Mouse (Mus musculus): ENCODE results near the gene Prim1. TPM values are rescaled to one million over a fixed set of nuclear protein-coding genes. Genes with fewer than 3 reads are reported as not detected.
A peak's percentile ranks its signal among the peaks of the same experiment; 100 is the strongest.
"Not testable (repeated sequence)": the region's sequence is repeated elsewhere in the genome, so short reads cannot be mapped to it uniquely, and the experiment has no call there.

Prim1 gene
- polyA plus RNA-seq, 1 experiment, result 78.2 TPM

DNA sequence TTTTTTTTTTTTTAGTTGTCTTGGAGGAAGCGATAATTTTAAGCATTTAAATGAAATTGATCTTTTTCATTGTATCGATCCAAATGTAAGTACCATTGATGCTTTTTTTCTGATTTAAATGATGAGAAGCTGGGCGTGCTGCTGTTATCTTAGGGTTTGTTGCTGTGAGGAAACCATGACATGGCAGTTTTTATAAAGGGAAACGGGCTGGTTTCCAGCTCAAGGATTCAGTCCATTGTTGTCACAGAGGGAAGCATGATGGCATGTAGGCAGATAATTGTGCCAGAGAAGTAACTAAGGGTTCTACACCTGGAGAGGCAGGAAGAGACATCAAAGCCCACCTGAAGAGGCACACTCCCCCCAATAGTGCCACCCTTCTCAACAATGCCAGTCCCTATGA lies 54.2 kb downstream of the Prim1 start:
- H3K9ac ChIP-seq (ENCODE audit: low read depth, poor library complexity, severe bottlenecking), result no peak overlapping the region
- peaks cover 67% of the 10 kb centered on the region for H3K36me3 ChIP-seq (ENCODE audit: control insufficient read depth, insufficient read depth, low read length, poor library complexity, severe bottlenecking)
- H3K4me1 ChIP-seq (ENCODE audit: control insufficient read depth, insufficient read depth, low read length), result peaks cover 2% of the 10 kb centered on the region
- H3K9me3 ChIP-seq (replicated peaks; ENCODE audit: control insufficient read depth, insufficient read depth, low read length, poor library complexity, severe bottlenecking), result no peaks in the 10 kb centered on the region
- TF ChIP-seq CTCF (IDR thresholded peaks at IDR 0.05; ENCODE audit: low read depth, low read length), result no peak
- no peak for TF ChIP-seq POLR2A (IDR thresholded peaks at IDR 0.05; ENCODE audit: insufficient read depth, low read length)
- TF ChIP-seq EP300 (IDR thresholded peaks at IDR 0.05; ENCODE audit: insufficient read depth, low read depth, low read length), result no peak
- 0 out of 2 replicates have a peak overlapping the region, but pooled peaks have one; percentile 6 for H3K27ac ChIP-seq (ENCODE audit: insufficient read depth, low read length)
- no peaks in the 10 kb centered on the region for H3K27me3 ChIP-seq (ENCODE audit: control insufficient read depth, insufficient read depth, low read length, poor library complexity, severe bottlenecking)
- H3K4me3 ChIP-seq (ENCODE audit: low read depth, low read length), result no peak overlapping the region

DNA sequence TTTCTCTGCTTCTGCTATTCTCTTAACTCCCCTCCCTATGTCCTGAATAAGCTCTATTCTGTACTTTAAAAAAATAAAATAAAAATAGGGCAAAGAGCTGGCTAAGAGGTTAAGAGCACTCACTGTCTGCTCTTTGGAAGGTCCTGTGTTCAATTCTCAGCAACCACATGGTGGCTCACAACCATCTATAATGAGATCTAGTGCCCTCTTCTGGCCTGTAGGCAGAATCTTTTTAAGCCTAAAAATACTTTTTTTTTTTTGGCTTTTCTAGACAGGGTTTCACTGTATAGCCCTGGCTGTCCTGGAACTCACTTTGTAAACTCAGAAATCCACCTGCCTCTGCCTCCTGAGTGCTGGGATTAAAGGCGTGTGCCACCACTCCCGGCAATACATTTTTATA lies 55.5 kb downstream of the Prim1 start:
- peaks cover 76% of the 10 kb centered on the region for H3K36me3 ChIP-seq (ENCODE audit: control insufficient read depth, insufficient read depth, low read length, poor library complexity, severe bottlenecking)
- H3K4me1 ChIP-seq (ENCODE audit: control insufficient read depth, insufficient read depth, low read length); H3K9me3 ChIP-seq (replicated peaks; ENCODE audit: control insufficient read depth, insufficient read depth, low read length, poor library complexity, severe bottlenecking); H3K27me3 ChIP-seq (ENCODE audit: control insufficient read depth, insufficient read depth, low read length, poor library complexity, severe bottlenecking); H3K27ac ChIP-seq (ENCODE audit: insufficient read depth, low read length); H3K9ac ChIP-seq (ENCODE audit: low read depth, poor library complexity, severe bottlenecking); H3K4me3 ChIP-seq (ENCODE audit: low read depth, low read length): not testable (repeated sequence)

DNA sequence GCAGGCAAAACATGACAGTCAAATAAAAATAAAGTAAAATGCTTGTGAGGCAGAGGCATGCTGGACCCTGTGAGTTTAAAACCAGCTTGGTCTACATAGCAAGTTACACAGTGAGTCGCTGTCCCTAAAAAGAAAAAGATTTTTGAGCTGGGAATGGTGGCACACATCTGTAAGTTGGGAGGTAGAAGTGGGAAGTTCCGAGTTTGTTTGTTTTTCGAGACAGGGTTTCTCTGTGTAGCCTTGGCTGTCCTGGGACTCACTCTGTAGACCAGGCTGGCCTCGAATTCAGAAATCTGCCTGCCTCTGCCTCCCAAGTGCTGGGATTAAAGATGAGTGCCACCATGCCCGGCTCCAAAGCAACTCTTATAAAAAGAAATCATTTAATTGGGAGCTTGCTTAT lies 63.3 kb downstream of the Prim1 start:
- H3K27me3 ChIP-seq (ENCODE audit: control insufficient read depth, insufficient read depth, low read length, poor library complexity, severe bottlenecking); H3K4me3 ChIP-seq (ENCODE audit: low read depth, low read length); H3K9ac ChIP-seq (ENCODE audit: low read depth, poor library complexity, severe bottlenecking); H3K9me3 ChIP-seq (replicated peaks; ENCODE audit: control insufficient read depth, insufficient read depth, low read length, poor library complexity, severe bottlenecking); H3K4me1 ChIP-seq (ENCODE audit: control insufficient read depth, insufficient read depth, low read length); H3K27ac ChIP-seq (ENCODE audit: insufficient read depth, low read length): not testable (repeated sequence)
- H3K36me3 ChIP-seq (ENCODE audit: control insufficient read depth, insufficient read depth, low read length, poor library complexity, severe bottlenecking), result peaks cover 31% of the 10 kb centered on the region

Other genes with a start within 250 kb of the Prim1 start
- gene Rdh9, start 238.8 kb upstream of the Prim1 start, polyA plus RNA-seq (2011; ENCODE audit: insufficient read depth, insufficient read length, low read depth, missing spikeins), result 0.49 and 0.65 TPM in 2 replicates
- gene Rdh16, start 214.0 kb upstream of the Prim1 start, polyA plus RNA-seq (2011; ENCODE audit: insufficient read depth, insufficient read length, low read depth, missing spikeins), result 0.19 TPM in 1 of 2 replicates, not detected in the other
- not detected in 2 replicates for gene Rdh19, start 165.2 kb upstream of the Prim1 start, polyA plus RNA-seq (2011; ENCODE audit: insufficient read depth, insufficient read length, low read depth, missing spikeins)
- gene Rdh16f2, start 148.7 kb upstream of the Prim1 start, polyA plus RNA-seq (2011; ENCODE audit: insufficient read depth, insufficient read length, low read depth, missing spikeins), result not detected in 2 replicates
- gene Rdh7, start 126.4 kb upstream of the Prim1 start, polyA plus RNA-seq (2011; ENCODE audit: insufficient read depth, insufficient read length, low read depth, missing spikeins), result not detected in 2 replicates
- not detected in 2 replicates for gene Sdr9c7, start 116.7 kb upstream of the Prim1 start, polyA plus RNA-seq (2011; ENCODE audit: insufficient read depth, insufficient read length, low read depth, missing spikeins)
- gene Hsd17b6, start 7.6 kb upstream of the Prim1 start, polyA plus RNA-seq (2011; ENCODE audit: insufficient read depth, insufficient read length, low read depth, missing spikeins), result not detected in 2 replicates
- 1,269 and 1,335 TPM in 2 replicates for gene Naca, start 20.4 kb downstream of the Prim1 start, polyA plus RNA-seq (2011; ENCODE audit: insufficient read depth, insufficient read length, low read depth, missing spikeins)
- 759 and 788 TPM in 2 replicates for gene Ptges3, start 43.8 kb downstream of the Prim1 start, polyA plus RNA-seq (2011; ENCODE audit: insufficient read depth, insufficient read length, low read depth, missing spikeins)
- 1,323 and 1,329 TPM in 2 replicates for gene Atp5b, start 68.1 kb downstream of the Prim1 start, polyA plus RNA-seq (2011; ENCODE audit: insufficient read depth, insufficient read length, low read depth, missing spikeins)
- gene Baz2a, start 76.4 kb downstream of the Prim1 start, polyA plus RNA-seq (2011; ENCODE audit: insufficient read depth, insufficient read length, low read depth, missing spikeins), result 166 and 170 TPM in 2 replicates
- 133 and 137 TPM in 2 replicates for gene Rbms2, start 165.1 kb downstream of the Prim1 start, polyA plus RNA-seq (2011; ENCODE audit: insufficient read depth, insufficient read length, low read depth, missing spikeins)
- 24.3 and 30.9 TPM in 2 replicates for gene Gls2, start 179.3 kb downstream of the Prim1 start, polyA plus RNA-seq (2011; ENCODE audit: insufficient read depth, insufficient read length, low read depth, missing spikeins)
- 21.8 and 21.9 TPM in 2 replicates for gene Spryd4, start 196.6 kb downstream of the Prim1 start, polyA plus RNA-seq (2011; ENCODE audit: insufficient read depth, insufficient read length, low read depth, missing spikeins)
- gene Mip, start 210.7 kb downstream of the Prim1 start, polyA plus RNA-seq (2011; ENCODE audit: insufficient read depth, insufficient read length, low read depth, missing spikeins), result 0.37 and 0.62 TPM in 2 replicates
- gene Timeless, start 216.9 kb downstream of the Prim1 start, polyA plus RNA-seq (2011; ENCODE audit: insufficient read depth, insufficient read length, low read depth, missing spikeins), result 57.7 and 64.1 TPM in 2 replicates
- 0.43 TPM in 1 of 2 replicates, not detected in the other for gene Apon, start 238.9 kb downstream of the Prim1 start, polyA plus RNA-seq (2011; ENCODE audit: insufficient read depth, insufficient read length, low read depth, missing spikeins)